Mouse (Mus musculus) pancreas, adult 10 weeks (tissue): ENCODE results near the gene Naip5. TPM values are rescaled to one million over a fixed set of nuclear protein-coding genes. Genes with fewer than 3 reads are reported as not detected.

Experiments
- polyA plus RNA-seq: library from polyadenylated mRNA; stranded (reverse); fragments of 350-450 nt; fragmentation: Illumina TruSeq; extraction: RNeasy Lipid Tissue Mini Kit (QIAGEN cat#74804); gene quantifications from one replicate; pipeline ENCODE4 v1.2.3, GENCODE M21; 2015; ENCODE audit warnings: low read depth, low replicate concordance; ENCODE audit not compliant: insufficient read depth

The Naip5 gene
- polyA plus RNA-seq: 0.50 TPM

DNA sequence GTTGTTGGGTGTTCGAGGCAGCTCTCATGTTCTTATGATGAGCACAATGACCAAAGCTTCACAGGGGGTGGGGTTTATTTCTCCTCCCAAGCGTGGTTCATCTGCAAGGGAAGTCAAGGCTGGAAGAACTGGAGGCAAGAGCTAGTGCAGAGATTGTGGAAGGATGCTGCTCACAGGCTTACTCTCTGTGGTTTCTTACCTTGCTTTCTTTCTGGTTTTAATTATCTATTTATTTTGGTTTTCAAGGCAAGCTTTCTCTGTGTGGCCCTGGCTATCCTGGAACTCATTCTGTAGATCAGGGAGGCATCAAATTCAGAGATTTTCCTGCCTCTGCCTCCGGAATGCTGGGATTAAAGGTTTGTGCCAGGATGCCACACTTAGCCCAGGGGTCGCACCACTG lies at the start of gene Naip5:
Gene Naip5 (minus strand): TSS at position 101 of the 400 bp plus-strand sequence.

DNA sequence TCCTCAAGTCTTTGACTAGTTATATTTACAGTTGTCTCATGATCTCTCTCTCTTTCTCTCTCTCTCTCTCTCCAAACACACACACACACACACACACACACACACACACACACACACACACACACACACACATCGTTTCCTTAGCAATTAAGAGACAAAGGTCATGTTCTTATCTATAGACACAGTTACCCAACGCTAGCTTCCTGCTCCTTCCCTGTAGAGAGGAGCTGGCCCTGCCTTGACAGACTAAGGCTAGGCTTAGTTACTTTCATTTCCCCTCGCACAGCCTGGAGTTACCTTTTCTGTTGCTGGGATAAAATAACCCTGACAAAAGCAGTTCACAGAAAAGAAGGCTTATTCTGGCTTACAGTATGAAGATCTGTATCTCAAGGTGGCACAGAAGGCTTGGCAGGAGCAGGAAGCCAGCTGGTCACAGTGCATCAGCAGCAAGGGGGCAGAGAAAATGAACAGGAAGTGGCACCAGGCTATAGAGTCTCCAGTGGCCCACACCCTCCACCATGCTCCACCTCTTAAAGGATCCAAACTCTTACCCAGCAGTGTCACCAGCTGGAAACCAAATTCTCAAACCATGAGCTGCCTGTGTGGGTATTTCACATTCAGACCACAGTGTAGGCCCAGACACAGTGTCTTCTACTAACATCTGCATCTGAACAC lies 44.3 kb downstream of the Naip5 start, which contains the start of gene Naip2:
Gene Naip2 (minus strand): TSS at position 434 of the 675 bp plus-strand sequence.

Other genes with a start within 250 kb of the Naip5 start
- 13.0 TPM for gene Mccc2, start 230.7 kb downstream of the Naip5 start, polyA plus RNA-seq
- gene Bdp1, start 142.3 kb downstream of the Naip5 start, polyA plus RNA-seq: 4.8 TPM
- 17.2 TPM for gene Serf1, start 138.3 kb downstream of the Naip5 start, polyA plus RNA-seq
- gene Smn1, start 121.5 kb downstream of the Naip5 start, polyA plus RNA-seq: 9.9 TPM
- 0.90 TPM for gene Naip2, start 44.2 kb downstream of the Naip5 start, polyA plus RNA-seq
- 0.87 TPM for gene Naip6, start 71.4 kb upstream of the Naip5 start, polyA plus RNA-seq
- gene Naip1, start 206.5 kb upstream of the Naip5 start, polyA plus RNA-seq: not detected
- gene Gtf2h2, start 246.3 kb upstream of the Naip5 start, polyA plus RNA-seq: 12.6 TPM